Mouse (Mus musculus) CD4-positive, CD25-positive, alpha-beta regulatory T cell, adult 2 months (primary cell): Measurements from ENCODE around the gene Cmbl.

Experiments
- DNase-seq: peaks from one replicate; pipeline ENCODE4 v3.0.0-alpha.2; 2012; ENCODE audit warnings: low read depth, low spot score

Cmbl gene

GRCm38 (mm10) chr15:31540513-31540802, 24.7 kb upstream of the Cmbl start:
- no peak for DNase-seq

DNA sequence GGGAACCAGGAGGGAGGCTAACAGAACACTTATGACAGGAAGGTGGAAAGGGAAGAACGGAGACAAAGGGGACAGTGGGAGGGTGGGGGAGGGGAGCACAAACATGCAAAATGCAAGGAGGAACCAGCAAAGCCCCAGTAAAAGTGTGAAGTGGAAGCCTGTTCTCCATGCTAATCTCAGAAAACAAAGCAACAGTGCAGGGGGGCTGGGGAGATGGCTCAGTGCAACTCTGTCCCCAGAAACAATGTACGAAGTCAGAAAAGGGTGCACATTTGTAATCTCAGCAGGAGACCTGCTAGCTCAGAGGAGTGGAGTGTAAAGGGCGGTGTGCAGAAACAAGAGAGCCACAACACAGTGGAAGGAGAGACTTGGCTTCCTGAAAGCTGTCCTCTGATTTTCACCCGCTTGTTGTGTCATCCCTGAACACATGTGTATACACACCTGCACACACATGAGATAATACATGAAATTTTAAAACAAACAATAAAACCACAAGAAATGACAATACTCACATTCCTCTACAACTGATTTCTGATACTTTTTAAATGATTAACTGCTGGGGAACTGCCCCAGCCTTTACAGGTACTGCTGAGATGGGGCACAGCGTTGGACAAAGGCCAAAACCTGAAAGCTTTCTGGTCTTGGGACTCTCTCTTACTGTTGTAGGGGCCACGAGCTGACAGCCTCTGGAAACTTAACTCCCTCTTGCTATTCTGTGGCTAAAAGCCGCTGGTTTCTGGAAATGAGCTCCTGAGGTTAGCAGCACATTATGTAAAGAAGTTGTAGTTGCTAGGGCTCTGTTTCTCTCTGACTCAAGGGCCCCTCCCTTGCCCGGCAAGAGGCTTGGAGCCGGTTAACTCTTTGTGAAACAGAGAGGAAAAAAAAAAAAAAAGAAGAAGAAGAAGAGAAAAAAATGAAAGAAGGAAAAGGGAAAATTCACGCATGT, 22.9 kb upstream of the Cmbl start:
- no peak for DNase-seq

DNA sequence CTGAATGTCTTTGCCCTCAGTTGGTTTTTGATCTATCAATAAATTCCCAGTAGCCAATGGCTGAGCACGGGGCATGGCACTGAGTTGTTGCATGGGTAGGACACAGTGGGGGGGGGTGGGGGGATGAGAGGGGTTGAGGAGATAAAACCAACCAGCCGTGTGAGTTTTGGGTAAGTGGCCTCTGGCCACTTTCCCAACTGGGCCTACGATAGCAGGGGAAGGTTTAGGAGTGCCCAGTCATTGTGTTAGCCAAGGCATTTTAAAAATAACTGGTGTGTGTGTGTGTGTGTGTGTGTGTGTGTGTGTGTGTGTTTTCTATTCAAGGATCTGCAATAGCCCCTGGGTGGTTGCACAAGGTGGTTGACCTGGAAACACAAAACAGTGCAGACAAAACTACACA, 21.9 kb upstream of the Cmbl start:
- DNase-seq = no peak

DNA sequence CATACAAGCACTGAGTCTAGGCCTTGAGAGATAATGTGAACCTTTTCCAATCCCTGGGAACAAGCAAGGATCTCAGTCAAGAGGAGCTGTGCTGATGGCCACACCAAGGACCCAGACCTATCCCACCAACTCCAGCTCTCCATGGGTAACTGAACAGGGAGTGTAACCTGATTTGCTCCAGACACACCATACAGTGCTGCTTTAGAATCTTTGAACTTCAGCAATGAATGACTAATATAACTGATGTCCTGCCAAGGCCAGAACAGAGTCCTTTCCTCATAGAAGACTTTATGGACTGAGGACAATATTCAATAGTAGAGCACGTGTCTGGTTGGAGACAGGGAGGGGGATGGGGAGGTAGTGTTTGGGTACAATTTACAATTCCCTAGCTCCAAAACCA, 20.1 kb upstream of the Cmbl start:
- DNase-seq = no peak

- DNase-seq = no peak
Observed at GRCm38 (mm10) chr15:31546291-31546690, 18.9 kb upstream of the Cmbl start.

GRCm38 (mm10) chr15:31547421-31547820, 17.8 kb upstream of the Cmbl start:
- no peak for DNase-seq

DNA sequence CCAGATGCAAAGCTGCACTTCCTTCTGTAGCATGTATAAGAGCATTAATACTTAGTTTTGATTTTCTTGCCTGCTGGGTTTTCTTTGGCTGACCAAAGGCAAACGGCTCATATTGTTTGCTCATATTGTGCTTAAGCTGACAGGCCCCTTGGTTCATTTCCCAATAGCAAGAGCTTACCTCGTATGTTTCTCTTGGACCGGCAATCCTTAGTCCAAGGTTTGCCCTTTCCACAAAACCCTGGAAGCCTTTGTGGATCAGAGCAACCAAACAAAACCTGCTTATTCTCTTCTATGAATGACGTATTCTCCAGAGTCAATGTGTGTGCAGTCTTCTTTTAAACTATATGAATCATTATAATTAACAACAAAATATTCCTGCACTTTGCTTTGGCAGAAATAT, 14.8 kb upstream of the Cmbl start:
- no peak for DNase-seq

- no peak for DNase-seq
Observed at GRCm38 (mm10) chr15:31554855-31555254, 10.3 kb upstream of the Cmbl start.

DNA sequence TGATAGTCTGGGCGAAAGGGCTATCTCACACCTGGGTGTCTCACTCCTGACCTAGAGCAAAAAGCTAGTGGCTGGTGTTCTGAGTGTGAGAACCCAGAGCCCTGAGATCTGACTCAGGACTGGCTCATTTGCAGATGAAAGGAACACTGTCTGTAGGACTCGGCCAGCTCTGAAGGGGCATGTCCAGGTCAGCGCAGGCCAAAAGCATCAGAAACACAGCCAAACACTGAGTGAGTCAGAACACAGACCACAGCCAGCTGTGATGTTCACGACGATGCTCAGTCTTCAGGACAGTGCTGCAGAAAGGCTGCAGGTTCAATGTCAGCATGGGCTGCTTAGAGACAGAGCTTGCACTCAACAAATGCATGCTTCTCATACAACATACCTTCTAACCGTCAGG, 3.8 kb upstream of the Cmbl start:
- DNase-seq = no peak

- no peak for DNase-seq
Observed at GRCm38 (mm10) chr15:31561976-31562375, 3.2 kb upstream of the Cmbl start.

DNA sequence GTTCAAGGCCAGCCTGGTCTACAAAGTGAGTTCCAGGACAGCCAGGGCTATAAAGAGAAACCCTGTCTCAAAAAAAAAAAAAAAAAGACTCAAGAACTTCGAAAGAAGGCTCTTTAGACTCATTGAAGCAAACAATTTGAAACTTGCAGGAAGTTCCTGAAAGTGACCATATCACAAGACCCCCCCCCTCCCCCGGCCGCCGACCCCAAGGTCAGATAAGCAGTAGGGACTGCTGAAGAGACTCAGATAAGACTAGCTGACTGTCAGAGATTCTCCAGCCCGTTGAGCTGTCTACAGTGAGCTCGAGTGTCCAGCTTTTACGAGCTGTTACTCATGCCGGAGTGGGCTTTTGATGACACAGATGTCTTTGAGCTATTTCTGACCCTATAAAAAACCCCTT, 2.3 kb upstream of the Cmbl start:
- no peak for DNase-seq

GRCm38 (mm10) chr15:31563577-31564546, 1.3 kb upstream of the Cmbl start:
- DNase-seq = no peak

GRCm38 (mm10) chr15:31565786-31566185, 597 bp downstream of the Cmbl start:
- DNase-seq = no peak

DNA sequence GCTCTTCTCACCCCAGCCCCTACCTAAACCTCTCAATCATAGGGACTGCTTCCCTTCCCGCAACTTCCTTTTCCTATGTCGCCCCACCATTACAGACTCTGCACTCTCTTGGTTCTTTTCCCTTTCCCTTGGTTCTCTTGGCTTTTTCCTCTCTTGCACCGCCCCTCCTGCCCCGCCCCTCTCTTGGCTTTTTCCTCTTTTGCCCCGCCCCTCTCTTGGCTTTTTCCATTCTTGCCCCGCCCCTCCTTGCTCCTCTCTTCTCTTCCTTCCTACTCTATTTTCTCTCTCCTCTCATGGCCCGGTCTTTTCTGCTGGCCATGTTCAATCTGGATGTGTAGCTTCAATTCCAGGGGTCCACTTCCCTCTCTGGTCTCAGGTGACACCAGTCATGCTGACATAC, 2.2 kb downstream of the Cmbl start:
- no peak for DNase-seq

DNA sequence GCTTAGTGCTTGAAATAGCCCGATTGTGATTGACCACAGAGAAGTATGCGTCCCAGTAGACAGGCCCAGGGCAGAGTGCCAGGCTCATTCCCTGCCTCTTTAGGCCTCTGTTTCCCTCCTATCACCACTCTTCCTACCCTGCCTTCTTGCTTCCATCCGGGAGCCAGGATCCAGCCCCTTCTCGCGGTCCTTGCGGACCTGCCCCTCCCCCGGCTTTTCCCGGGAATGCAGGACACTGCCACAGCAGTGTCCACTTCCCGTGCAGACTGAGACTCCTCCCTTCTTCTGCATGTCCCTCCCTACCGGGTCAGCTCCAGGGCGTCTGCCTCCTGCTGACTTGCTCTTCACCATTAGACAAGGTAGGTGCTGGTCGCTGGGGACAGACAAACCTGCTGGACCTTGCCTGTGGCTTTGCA, 3.4 kb downstream of the Cmbl start:
- no peak for DNase-seq

DNA sequence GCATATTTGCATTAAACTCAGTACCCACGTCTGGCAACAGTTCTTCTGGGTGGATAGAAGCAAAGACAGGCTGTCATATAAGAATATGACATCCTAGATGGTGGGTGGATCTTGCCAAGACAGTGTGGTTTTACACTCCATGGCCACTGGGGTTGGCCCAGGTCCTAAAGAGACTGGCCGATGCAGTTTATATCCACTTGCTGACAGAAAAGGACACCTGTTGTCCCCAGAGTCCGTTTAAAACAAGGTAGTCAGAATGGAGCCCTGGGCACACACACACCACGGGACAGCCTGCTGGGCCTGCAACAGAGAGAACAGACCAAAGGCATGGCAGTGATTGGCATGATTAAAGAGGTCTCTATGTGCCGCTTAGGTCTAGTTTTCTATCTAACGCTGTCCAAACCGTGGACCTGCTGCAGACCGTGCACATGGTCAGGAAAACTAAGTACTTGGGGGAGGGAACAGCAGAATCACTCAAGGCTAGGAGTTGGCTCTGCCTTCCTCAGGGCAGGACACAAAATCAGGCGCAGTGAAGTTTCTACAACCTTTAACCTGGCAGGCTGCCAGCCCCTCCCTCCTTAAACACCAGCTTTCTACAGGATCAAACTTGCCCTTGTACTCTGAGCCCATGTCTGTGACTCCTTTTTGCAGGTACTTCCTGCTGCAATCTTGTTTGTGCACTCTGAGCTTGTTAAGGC, 4.3 kb downstream of the Cmbl start:
- DNase-seq = no peak

DNA sequence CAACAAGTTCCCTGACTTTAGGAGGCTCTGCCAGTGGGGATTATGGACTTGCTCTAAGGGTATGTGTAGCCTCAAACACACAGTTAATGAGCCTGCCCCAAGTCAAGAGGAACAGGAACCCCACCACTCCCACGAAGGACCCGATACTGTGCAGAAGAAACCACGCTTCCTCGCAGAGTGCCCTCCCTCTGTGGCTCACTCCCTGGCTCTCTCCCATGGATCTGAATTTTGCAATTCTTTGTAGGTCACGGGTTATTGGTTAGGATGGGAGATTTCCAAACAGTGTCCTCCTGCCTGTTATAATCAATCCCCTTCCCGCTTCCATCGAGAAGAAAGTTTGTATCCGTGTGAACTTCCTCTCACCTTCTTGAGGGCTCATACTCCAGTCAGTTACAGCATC, 5.8 kb downstream of the Cmbl start:
- no peak for DNase-seq

- no peak for DNase-seq
Observed at GRCm38 (mm10) chr15:31571906-31572722, 6.9 kb downstream of the Cmbl start.

GRCm38 (mm10) chr15:31573287-31573686, 8.1 kb downstream of the Cmbl start:
- no peak for DNase-seq

GRCm38 (mm10) chr15:31573692-31574091, 8.5 kb downstream of the Cmbl start:
- DNase-seq = no peak

DNA sequence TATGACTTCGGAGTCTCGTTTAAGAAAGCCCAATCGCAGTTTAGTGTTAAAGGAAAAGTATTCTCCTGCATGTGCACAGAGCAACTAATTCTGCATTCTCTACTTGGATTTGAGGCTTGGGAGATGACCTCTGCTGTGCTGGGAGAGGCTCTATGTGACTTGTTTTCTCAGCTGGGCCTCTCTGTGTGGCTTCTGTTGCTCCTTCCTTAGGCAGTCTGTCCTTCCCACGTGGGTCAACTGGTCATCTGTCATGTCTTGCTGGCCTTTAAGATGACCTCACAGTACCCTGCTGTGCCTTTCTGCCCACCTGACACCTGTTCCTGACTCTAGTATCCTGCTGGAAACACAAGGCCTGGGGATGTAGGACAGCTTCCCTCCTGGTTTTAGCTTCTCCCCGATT, 10.9 kb downstream of the Cmbl start:
- no peak for DNase-seq
